Comparison of ENCODE assay signal across 9 mouse cellular contexts in genomic region chr10:14030458-14031035, GRCm38 (mm10).
"Had no signal": no experiment of that assay in that cellular context is flagged by ENCODE, and none has a peak within 500 bp of the region (broad histone marks: within the 10 kb centered on the region; RNA-seq: fewer than 3 reads in every experiment).

No protein-coding gene starts in this region.

- H3K4me3 ChIP-seq: left cerebral cortex, adult 2 months; limb, embryonic 10.5 days; liver, embryonic 12.5 days; lung, embryonic 15.5 days; midbrain, embryonic 12.5 days had no signal

- H3K36me3 ChIP-seq: limb, embryonic 10.5 days; liver, embryonic 12.5 days; lung, embryonic 15.5 days; midbrain, embryonic 12.5 days had no signal

- H3K27me3 ChIP-seq: liver, embryonic 12.5 days; lung, embryonic 15.5 days; midbrain, embryonic 12.5 days had no signal

- H3K27ac ChIP-seq: left cerebral cortex, adult 2 months; limb, embryonic 10.5 days; liver, embryonic 12.5 days; lung, embryonic 15.5 days; midbrain, embryonic 12.5 days had no signal

- H3K9me3 ChIP-seq: limb, embryonic 10.5 days; liver, embryonic 12.5 days; lung, embryonic 15.5 days; midbrain, embryonic 12.5 days had no signal

- H3K4me1 ChIP-seq: limb, embryonic 10.5 days; liver, embryonic 12.5 days; lung, embryonic 15.5 days; midbrain, embryonic 12.5 days had no signal

- H3K4me2 ChIP-seq: liver, embryonic 12.5 days; lung, embryonic 15.5 days; midbrain, embryonic 12.5 days had no signal

- H3K9ac ChIP-seq: liver, embryonic 12.5 days; lung, embryonic 15.5 days; midbrain, embryonic 12.5 days had no signal

- ATAC-seq: liver, embryonic 12.5 days; midbrain, embryonic 16.5 days had no signal

- DNase-seq: lung, postnatal 14 days; right cerebral cortex, postnatal 14 days; thymus, postnatal 4 days had no signal
